Mouse (Mus musculus): ENCODE data around the gene Dpy19l1. TPM values are rescaled to one million over a fixed set of nuclear protein-coding genes. Genes with fewer than 3 reads are reported as not detected.
A peak's percentile ranks its signal among the peaks of the same experiment; 100 is the strongest.

Gene Dpy19l1
- 10 to 100 TPM; 48.3 to 55.8 (median 51.8) TPM for total RNA-seq (2022)

- peak; percentile 77 to 90 for DNase-seq (ENCODE audit: low spot score in 2 of 2)
Observed at GRCm38 (mm10) chr9:24503067-24503857, at the start of gene Dpy19l1. TSS of gene Dpy19l1 (minus strand) at chr9:24503140.

DNA sequence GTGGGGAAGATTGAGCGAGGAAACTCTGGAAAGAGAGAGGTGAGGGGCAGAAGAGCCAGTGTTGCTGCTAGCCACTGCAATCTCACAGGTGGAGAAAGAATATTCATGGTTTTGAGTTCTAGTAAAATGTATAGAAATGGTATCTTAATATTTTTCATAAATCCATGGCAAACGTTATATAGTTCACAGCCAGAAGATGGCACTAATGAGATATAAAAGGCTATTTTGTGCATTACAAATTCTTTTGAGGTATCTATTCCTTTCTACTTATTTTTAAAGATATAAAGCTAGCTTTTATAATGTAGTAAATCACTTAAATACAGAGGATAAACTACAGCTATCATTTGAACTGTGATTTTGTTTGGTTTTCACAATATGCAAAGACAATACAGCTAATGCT is 35.2 kb upstream of the Dpy19l1 start:
- no peak for DNase-seq (ENCODE audit: low spot score in 2 of 2)

DNA sequence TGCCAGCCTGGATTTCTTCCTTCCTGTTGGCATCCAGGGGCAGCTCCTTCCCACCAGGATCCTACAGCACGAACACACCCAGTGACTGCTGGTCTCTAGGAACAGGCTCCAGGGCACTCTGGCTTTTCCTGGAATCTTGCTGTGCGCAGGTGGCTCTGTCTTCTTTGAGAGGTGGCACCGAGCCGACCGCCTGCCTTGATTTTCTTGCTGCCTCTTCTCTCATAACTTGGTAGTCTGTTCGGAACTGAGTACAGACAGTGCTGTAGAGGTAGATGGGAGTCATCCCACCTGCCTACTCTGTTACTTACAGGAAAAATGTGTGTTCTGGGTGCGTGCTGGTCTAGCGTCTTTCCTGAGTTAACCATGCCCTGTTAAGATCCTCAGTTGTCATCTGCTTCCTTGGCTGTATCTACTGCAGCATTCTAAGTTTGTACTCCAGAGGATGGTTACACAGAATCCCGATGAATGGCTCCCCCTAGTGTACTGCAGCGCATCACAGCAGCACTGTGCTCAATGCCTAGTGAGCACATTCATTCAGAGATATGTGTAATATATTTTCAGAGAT is 13.7 kb upstream of the Dpy19l1 start:
- peak; percentile 70 to 80 for DNase-seq (ENCODE audit: low spot score in 2 of 2)

DNA sequence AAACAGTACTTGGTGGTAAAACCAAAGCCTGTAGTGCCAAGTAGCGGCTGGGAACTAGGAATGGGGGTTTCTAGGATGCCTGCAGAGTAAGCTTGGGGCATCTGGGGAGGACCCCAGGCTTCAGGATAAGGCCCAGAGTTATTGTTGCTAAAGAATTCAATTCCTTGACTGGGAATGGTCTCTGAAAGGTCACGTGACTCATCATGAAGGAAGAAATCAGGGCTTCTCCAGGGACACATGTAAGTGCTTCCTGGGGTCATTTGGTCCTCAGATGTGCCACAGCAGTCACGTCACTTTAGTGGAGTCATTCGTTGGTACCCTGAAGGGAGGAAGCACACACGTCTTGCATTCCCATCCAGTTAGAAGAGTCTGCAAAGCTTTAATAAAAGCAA is 11.1 kb upstream of the Dpy19l1 start:
- DNase-seq (ENCODE audit: low spot score in 2 of 2), result no peak

DNA sequence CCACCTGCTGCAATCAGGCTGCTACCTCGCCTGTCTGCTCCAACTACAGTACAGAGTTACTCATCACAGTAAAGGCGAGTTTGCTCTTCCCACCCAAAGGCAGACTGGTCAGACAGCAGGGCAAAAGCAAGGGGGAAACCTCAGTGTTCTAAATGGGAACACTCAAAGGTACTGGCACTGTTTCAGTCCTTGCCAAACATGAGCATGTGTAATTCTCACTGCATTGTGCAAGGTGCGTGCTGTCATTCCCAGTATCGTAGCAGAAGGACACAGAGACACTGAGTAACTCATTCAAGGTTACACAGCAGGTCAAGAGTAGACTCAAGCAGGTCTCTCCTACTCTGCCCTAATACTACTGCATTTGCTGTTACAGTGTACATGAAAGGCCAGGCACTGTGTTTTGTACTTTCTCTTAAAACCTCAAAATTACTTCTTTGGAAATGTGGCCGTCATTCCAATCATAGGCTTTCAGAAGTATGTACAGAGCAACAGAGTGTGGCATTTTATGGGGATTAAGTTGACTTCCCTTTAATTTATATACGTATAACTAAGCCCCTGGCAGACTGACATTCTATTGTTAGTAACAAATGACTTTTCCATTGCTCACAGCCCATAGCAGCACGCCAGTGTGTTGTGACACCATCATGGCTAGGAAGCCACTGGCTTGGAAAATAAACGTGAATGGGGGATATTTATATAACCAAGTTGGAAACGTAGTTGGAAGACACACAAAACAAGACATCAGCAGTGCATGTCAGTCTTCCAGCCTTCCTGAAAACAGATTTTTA is 10.5 kb upstream of the Dpy19l1 start:
- no peak for DNase-seq (ENCODE audit: low spot score in 2 of 2)

- DNase-seq (ENCODE audit: low spot score in 2 of 2), result no peak
Observed at GRCm38 (mm10) chr9:24512121-24512539, 9.2 kb upstream of the Dpy19l1 start.

GRCm38 (mm10) chr9:24511371-24512120 is 8.6 kb upstream of the Dpy19l1 start:
- DNase-seq (ENCODE audit: low spot score in 2 of 2), result no peak

- DNase-seq (ENCODE audit: low spot score in 2 of 2), result no peak
Observed at GRCm38 (mm10) chr9:24508880-24509279, 5.9 kb upstream of the Dpy19l1 start.

- DNase-seq (ENCODE audit: low spot score in 2 of 2), result no peak
Observed at GRCm38 (mm10) chr9:24506510-24506909, 3.6 kb upstream of the Dpy19l1 start.

GRCm38 (mm10) chr9:24505017-24505763 is 2.2 kb upstream of the Dpy19l1 start:
- DNase-seq (ENCODE audit: low spot score in 2 of 2), result no peak

- DNase-seq (ENCODE audit: low spot score in 2 of 2), result no peak
Observed at GRCm38 (mm10) chr9:24504381-24504780, 1.4 kb upstream of the Dpy19l1 start.

DNA sequence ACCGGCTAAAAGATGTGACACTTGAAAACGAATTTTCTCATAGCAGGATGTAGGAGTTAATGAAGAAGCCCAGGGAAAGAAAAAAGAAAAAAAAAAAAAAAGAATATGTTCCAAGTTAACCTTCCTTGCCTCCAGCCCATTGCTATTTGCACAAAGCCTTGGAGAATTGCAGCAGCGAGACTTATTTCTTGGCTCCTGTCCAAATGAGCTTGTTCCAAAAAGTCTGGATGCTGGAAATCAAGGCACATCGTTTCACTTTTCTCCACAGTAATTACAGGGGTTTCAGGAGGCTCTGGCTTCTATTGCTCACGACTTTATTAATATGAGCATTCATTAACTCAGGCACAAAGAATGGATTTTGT is 899 bp upstream of the Dpy19l1 start:
- DNase-seq (ENCODE audit: low spot score in 2 of 2), result no peak

DNA sequence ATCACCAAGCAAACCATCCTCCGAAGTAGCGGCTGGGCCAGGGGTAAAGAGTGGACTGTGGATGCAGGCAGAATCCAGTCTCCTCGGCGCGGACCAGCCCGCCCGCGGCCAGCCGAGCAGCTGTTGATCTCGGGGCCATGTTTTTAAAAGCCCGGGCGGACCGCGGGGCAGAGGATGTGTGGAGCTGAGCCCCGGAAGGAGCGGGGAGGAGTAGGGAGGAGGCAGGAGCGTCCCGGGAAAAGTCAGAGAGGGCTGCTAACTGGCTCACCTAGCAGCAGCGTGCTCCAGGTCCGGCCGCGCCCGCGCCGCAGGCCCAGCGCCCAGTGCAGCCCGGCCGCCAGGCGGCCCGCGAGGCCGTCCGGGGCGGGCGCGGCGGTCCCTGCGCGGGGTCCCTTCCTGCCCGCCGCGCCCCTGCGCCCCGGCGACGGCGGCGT is 352 bp downstream of the Dpy19l1 start:
- peak; percentile 18 to 27 for DNase-seq (ENCODE audit: low spot score in 2 of 2)

DNA sequence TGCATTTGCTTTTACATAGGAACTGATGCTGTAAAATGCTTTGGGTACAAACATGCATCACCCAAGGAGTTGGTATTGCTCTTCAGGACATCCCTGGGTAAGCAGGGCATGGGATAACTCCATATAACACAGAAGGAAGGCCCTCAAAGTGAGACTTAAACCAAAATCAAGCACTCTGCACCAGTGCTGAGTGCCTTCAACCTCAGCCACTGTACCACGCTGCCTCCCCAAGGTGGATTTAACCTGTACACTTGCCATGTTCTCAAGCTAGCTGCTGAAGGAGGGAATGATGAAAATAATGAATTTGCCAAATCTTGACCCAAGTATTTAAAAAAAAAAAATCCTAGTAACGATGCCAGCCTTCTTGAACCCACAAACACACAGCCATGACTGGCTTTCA is 1.3 kb downstream of the Dpy19l1 start:
- DNase-seq (ENCODE audit: low spot score in 2 of 2), result no peak

DNA sequence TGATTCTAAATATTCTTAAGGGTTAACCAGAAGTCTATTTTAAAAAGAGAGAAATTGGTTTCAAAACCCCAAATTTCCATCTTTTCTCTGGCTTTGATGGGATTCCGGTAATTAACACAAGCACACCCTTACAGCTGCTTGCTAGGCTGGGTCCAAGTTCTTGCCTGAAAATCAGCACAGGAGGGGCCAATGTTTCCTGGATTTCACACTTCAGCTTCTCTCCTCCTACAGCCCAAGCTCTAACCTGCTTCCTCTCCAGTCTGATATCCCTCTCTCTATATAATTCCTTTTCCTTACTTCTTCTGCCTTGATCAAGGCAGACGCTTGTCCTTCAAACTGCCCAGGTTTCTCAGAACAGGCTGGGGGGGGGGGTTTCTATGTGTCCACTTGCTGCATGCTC is 6.7 kb downstream of the Dpy19l1 start:
- no peak for DNase-seq (ENCODE audit: low spot score in 2 of 2)

DNA sequence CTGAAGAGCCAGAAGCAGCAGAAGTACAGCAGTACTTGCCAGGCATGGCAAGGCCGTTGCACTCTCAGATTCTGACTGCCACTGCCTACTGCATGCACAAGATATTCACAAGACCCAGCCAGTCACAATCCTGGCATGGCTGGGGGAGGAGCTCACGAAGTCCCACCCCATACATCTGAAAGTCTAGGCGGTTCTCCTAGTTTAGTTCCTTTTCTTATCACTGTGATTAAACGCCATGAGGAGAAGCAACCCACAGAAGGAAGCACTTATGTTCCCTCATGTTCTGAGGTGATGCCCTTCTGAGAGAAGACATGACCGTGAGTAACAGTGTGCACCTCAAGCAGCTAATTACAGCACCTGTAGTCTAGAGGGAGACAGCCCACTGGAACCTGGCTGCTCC is 12.4 kb downstream of the Dpy19l1 start:
- no peak for DNase-seq (ENCODE audit: low spot score in 2 of 2)

DNA sequence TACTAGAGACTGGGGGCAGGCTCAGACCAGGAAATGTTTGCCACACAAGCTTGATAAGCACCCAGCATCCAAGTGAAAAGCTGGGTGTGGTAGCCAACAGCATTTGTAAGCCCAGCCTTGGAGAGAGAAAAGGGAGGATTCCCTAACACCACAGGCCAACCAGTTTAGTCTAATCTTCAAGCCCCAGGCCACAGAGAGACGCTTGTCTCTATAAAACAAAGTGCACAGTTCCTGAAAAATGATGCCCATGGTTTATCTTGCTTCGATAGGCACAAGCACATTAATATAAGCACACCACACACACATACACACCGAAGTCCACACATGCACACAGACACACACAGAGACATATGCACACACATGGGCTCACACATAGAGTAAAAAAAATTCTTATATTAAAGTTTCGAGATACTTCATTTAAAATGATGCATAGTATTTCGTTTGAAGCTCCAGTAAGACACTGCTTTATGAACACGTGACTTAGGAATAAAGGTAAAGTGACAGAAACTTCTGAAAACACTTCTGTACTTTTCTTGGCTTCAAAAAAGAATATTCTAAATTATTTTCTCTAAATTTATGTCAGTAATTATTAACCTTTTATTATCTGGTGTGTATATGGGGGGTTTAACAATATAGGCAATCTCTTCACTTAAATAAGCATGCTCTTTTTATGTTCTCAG is 14.4 kb downstream of the Dpy19l1 start:
- DNase-seq (ENCODE audit: low spot score in 2 of 2), result no peak

GRCm38 (mm10) chr9:24482375-24482774 is 20.6 kb downstream of the Dpy19l1 start:
- no peak for DNase-seq (ENCODE audit: low spot score in 2 of 2)

DNA sequence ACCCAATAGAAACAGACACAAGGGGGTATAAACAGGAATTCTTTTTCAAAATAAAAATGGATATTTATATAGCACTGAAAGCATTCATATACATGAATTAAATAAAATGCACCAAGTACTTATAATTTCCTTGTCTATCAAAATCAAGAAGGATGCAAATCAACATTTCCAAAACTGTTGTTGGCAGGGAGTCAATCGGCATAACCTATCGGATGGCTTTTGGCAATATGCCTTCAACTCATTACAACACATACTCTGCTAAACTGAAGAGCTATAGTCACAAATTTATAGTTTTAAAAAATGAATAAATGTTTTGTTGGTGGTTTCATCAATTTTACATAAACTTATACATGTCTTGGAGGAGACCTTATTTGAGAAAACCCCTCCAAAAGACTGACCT is 25.7 kb downstream of the Dpy19l1 start:
- DNase-seq (ENCODE audit: low spot score in 2 of 2), result no peak

DNA sequence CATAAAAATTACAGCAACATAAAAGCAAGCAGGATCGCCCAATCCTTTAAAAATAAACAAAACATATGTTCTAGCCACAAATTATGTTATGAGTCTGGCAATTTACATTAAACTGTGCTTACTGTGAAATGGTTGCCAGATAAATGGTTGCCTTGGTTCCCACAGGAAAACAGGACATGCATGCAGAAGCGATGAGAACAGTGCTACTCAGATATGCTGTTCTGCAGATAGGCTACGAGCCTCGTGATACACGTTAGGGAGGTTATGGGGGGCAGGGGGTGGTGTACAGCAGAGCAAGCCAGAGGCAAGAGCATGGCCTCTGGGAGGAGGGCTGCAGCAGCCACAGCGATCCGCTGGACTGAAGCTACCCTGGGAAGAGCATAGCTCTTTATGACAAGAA is 29.1 kb downstream of the Dpy19l1 start:
- DNase-seq (ENCODE audit: low spot score in 2 of 2), result no peak

Measured in layer of hippocampus, adult 8-10 months (tissue).